Mouse (Mus musculus) limb, embryonic 14.5 days (tissue): ENCODE measurements around the gene Phkg2. TPM values are rescaled to one million over a fixed set of nuclear protein-coding genes. Genes with fewer than 3 reads are reported as not detected.

Experiments used
- ATAC-seq: fragments of 200-750 bp; cut with Nextera tagmentation; 2 replicates; pipeline ENCODE4 v1.8.0; 2017; ENCODE audit warnings: low read depth, moderate number of reproducible peaks, moderate TSS enrichment; ENCODE audit not compliant: low FRiP score
- DNase-seq: peaks from one replicate; pipeline ENCODE4 v3.0.0-alpha.2; 2015; ENCODE audit warnings: low spot score
- H3K27ac ChIP-seq: fragments of 300-500 bp; sonication (generic); replicated peaks from 2 replicates; pipeline ENCODE4 v1.5.1; 2014; ENCODE audit warnings: low read depth, mild to moderate bottlenecking, low read length, moderate library complexity, mixed read lengths
- H3K27me3 ChIP-seq: fragments of 300-500 bp; sonication (generic); 2 replicates; pipeline ENCODE4 v1.6.1; 2014; ENCODE audit warnings: low read length, mixed read lengths; ENCODE audit not compliant: control insufficient read depth, insufficient read depth
- H3K36me3 ChIP-seq: fragments of 300-500 bp; sonication (generic); 2 replicates; pipeline ENCODE4 v1.6.1; 2014; ENCODE audit warnings: mild to moderate bottlenecking, low read length, moderate library complexity, mixed read lengths; ENCODE audit not compliant: control insufficient read depth, insufficient read depth
- H3K4me1 ChIP-seq: fragments of 300-500 bp; sonication (generic); 2 replicates; pipeline ENCODE4 v1.6.1; 2014; ENCODE audit warnings: antibody characterized with exemption, low read length, mixed read lengths; ENCODE audit not compliant: control insufficient read depth, insufficient read depth
- H3K4me2 ChIP-seq: fragments of 300-500 bp; sonication (generic); replicated peaks from 2 replicates; pipeline ENCODE4 v1.6.1; 2014; ENCODE audit warnings: low read depth, mild to moderate bottlenecking, low read length, moderate library complexity; ENCODE audit not compliant: severe bottlenecking
- H3K4me3 ChIP-seq: fragments of 300-500 bp; sonication (generic); replicated peaks from 2 replicates; pipeline ENCODE4 v1.5.1; 2014; ENCODE audit warnings: low read length
- H3K9ac ChIP-seq: fragments of 300-500 bp; sonication (generic); 2 replicates; pipeline ENCODE4 v1.6.1; 2014; ENCODE audit warnings: mild to moderate bottlenecking, low read depth, low read length, moderate library complexity; ENCODE audit not compliant: severe bottlenecking
- H3K9me3 ChIP-seq: fragments of 300-500 bp; sonication (generic); 2 replicates; pipeline ENCODE4 v1.6.1; 2016; ENCODE audit warnings: low read length; ENCODE audit not compliant: control insufficient read depth
- POLR2A ChIP-seq: fragments of 200-500 bp; IDR thresholded peaks from 2 replicates; pipeline ENCODE4 v1.8.0; 2012; ENCODE audit warnings: inconsistent platforms, mild to moderate bottlenecking, moderate library complexity, borderline replicate concordance; ENCODE audit not compliant: insufficient read depth, insufficient read length; ENCODE audit errors: extremely low read depth
- WGBS: fragments of 180-500 bp; shearing (Covaris S2); extraction: QIAGEN DNeasy Blood & Tissue Kit; methylation state at CpG from one replicate; pipeline ENCODE4 v1.1.7; 2014; 5-methylcytosine and 5-hydroxymethylcytosine counted together
- polyA plus RNA-seq, 2 experiments: library from polyadenylated mRNA; depleted of rRNA in 1 of 2; stranded (reverse) in 1 of 2; unstranded in 1 of 2; fragments of >200 nt; fragmentation: Nextera tagmentation in 1 of 2; extraction: Ambion mirVana in 1 of 2; gene quantifications; 2 replicates each; pipeline versions ENCODE4 v1.2.1 to v1.2.3; 2012 to 2014

Gene Phkg2
- polyA plus RNA-seq, 2 experiments, result 36.3 to 99.1 TPM

DNA sequence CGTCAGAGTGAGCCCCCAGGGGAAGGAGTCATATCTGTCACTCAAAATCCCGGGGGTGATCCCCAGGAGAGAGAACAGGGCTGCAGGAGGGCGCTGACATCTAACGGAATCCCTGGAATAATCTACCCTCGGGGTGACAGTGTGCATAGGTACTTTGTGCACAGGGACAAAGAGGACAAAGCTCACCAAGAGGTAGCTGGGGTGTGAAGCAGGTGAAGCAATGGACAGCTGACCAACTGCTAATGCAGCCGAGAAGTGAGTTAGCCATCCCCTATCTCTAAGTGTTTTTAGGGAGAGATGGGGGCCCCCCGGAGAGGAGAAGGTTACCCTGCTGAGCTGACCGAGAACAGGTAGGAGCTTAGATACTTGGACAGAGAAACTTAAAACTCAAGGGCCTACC lies 41.0 kb downstream of the Phkg2 start:
- Histone ChIP-seq H3K27me3 (no peaks in the 10 kb centered on the region), H3K4me2 (peak overlapping the region; percentile 82), H3K9me3 (no peaks in the 10 kb centered on the region), H3K27ac (no peak overlapping the region), H3K4me3 (peak overlapping the region; percentile 99), H3K36me3 (peaks cover 38% of the 10 kb centered on the region), H3K4me1 (peaks cover 10% of the 10 kb centered on the region; the same call in 1 of the 2 replicates), H3K9ac (peak overlapping the region; percentile 96)
- DNase-seq (no peak), ATAC-seq (no peak)
- WGBS, result 21% methylated on average over 8 of the region's 8 CpGs
- no peak for TF ChIP-seq POLR2A

DNA sequence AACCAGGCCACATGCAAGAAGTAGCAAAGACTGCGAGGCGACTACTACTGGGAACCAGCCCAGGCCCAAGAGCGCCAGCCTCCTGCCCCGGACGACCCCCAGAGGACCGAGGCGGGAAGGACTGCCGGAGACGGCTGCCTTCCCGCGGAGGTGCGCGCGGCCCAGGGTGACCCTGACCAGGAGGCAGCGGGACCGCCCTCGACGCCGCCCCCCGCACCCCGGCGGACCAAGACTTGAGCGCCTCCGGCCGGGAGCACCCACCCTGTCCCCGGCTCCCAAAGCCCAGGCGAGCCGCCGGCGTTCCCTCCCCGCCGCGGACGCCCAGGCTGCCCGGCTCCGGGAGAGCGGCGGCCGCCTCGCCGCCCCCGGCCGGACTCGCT lies 41.4 kb downstream of the Phkg2 start:
- H3K4me2 ChIP-seq, result peak overlapping the region; percentile 82
- H3K4me3 ChIP-seq, result peak overlapping the region; percentile 99

DNA sequence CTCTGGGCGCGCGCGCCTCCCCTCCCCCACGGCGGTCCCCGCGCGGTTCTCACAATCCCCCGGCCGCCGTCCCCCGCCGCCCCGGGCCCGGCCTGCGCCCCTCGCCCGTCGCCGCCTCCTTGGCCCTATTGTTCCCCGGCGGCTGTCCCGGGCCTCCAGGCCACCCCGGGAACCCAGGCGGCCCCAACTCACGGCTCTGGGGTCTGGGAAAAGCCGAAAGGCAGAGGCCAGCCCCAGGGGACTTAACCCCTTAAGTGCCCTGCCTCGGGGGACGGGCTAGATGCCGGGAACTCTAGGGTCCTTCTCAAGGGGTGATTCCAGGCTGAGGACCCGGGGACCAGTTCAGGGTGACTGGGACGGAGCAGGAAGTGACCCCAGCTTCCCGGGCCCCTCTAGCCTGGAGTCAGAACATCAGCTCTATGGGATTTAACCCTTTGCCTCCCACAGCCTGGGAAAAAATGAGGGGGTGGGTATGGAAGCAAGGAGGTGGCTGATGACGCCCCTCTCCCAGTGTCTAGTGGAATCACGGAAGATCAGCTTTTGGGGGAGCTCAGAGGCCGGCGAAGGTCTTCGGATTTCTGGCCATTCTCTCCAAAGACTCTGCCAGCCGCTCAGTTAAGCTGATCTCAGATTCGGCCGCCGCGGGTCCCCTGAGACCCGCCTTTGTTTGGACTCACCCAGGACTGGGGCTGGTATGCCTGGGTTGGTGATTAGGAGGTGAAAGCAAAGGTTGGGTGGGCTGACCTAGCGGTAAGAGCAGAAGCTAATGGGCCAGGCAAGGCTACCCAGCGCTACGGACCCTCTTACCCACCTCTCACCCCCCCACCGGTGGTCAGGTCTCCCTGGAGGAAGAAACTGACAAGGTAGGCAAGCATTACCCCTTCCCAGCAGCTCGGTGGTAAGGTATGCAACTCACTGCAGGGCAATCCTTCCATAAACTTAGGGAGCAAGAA lies 42.0 kb downstream of the Phkg2 start, which contains the start of gene Zfp629:
TSS of gene Zfp629 (minus strand) at position 907 of the 953 bp plus-strand sequence.
- no peaks in the 10 kb centered on the region for H3K9me3 ChIP-seq
- peaks cover 10% of the 10 kb centered on the region; the same call in 1 of the 2 replicates for H3K4me1 ChIP-seq
- ATAC-seq, result peak; percentile 90
- H3K27me3 ChIP-seq, result no peaks in the 10 kb centered on the region
- peak; percentile 84 for DNase-seq
- H3K9ac ChIP-seq, result peak within 1 kb of the TSS; percentile 96
- peaks cover 27% of the 10 kb centered on the region for H3K36me3 ChIP-seq
- H3K4me2 ChIP-seq, result peak within 1 kb of the TSS; percentile 82
- H3K4me3 ChIP-seq, result peak within 1 kb of the TSS; percentile 99
- 0 out of 2 replicates have a peak, but pooled peaks have one; percentile 26 for TF ChIP-seq POLR2A
- H3K27ac ChIP-seq, result peak within 1 kb of the TSS; percentile 82
- under 1% methylated on average over 45 of the region's 50 CpGs for whole genome bisulfite sequencing

More for the DNA sequence above, 41.4 kb downstream of the Phkg2 start:
- H3K9me3 ChIP-seq, result no peaks in the 10 kb centered on the region
- peak overlapping the region; percentile 96 for H3K9ac ChIP-seq
- H3K4me1 ChIP-seq, result peaks cover 10% of the 10 kb centered on the region; the same call in 1 of the 2 replicates
- 0% methylated on average over 20 of the region's 44 CpGs for WGBS
- DNase-seq (peak; percentile 21), ATAC-seq (peak; percentile 23)
- peak overlapping the region; percentile 82 for H3K27ac ChIP-seq
- H3K36me3 ChIP-seq, result peaks cover 33% of the 10 kb centered on the region
- no peak for TF ChIP-seq POLR2A
- H3K27me3 ChIP-seq, result no peaks in the 10 kb centered on the region

DNA sequence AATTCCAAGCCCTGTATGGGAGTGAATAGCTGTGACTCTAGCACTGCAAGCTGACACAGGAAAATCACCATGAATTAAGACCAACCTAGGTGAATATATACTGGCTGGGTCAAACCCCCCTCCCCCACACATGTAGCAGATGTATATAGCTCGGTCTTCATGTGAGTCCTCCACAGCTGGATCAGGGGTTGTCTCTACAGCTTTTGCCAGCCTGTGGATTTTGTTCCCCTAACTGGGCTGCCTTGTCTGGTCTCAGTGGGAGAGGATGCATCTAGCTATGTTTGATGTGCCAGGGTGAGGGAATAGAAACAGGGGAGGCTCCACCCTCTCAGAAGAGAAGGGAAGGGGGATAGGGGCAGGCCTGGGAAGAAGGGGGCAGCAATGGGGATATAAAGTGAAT lies 43.2 kb downstream of the Phkg2 start:
- no peak for DNase-seq
- Histone ChIP-seq H3K27me3 (no peaks in the 10 kb centered on the region), H3K4me3 (no peak overlapping the region; the same call in 1 of the 2 replicates), H3K27ac (no peak overlapping the region), H3K36me3 (peaks cover 15% of the 10 kb centered on the region), H3K9ac (no peak overlapping the region), H3K4me2 (0 out of 2 replicates have a peak overlapping the region, but pooled peaks have one; percentile 8), H3K4me1 (peaks cover 10% of the 10 kb centered on the region; the same call in 1 of the 2 replicates), H3K9me3 (no peaks in the 10 kb centered on the region)
- TF ChIP-seq POLR2A, result no peak
- 54% methylated on average over 1 of the region's 1 CpGs for WGBS
- no peak for ATAC-seq

DNA sequence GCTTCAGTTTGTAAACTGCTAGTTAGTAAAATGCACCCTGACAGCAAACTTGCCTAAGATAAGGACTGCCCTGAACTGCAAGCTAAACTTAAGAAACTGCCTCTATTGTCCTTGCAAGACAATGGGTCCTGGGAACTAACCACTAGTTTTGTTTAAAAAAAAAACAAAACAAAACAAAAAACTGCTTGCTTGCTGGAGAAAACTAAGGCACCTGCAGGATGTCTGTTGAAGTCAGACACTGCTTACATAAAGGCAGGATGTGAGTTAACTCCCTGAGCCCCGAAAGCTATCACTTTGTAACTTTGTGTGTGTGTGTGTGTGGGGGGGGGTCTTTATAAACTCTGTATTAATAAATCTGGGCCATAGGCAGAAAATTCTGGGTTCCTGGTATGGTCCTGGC lies 43.7 kb downstream of the Phkg2 start:
- WGBS, result 83% methylated on average over 1 of the region's 1 CpGs
- Histone ChIP-seq H3K9ac (no peak overlapping the region), H3K36me3 (peaks cover 10% of the 10 kb centered on the region), H3K27ac (no peak overlapping the region), H3K4me1 (peaks cover 10% of the 10 kb centered on the region; the same call in 1 of the 2 replicates), H3K4me2 (no peak overlapping the region), H3K4me3 (no peak overlapping the region), H3K27me3 (no peaks in the 10 kb centered on the region), H3K9me3 (no peaks in the 10 kb centered on the region)
- no peak for TF ChIP-seq POLR2A
- ATAC-seq (no peak), DNase-seq (no peak)
